Mouse (Mus musculus): ENCODE results near the gene Msi1.

The Msi1 gene

DNA sequence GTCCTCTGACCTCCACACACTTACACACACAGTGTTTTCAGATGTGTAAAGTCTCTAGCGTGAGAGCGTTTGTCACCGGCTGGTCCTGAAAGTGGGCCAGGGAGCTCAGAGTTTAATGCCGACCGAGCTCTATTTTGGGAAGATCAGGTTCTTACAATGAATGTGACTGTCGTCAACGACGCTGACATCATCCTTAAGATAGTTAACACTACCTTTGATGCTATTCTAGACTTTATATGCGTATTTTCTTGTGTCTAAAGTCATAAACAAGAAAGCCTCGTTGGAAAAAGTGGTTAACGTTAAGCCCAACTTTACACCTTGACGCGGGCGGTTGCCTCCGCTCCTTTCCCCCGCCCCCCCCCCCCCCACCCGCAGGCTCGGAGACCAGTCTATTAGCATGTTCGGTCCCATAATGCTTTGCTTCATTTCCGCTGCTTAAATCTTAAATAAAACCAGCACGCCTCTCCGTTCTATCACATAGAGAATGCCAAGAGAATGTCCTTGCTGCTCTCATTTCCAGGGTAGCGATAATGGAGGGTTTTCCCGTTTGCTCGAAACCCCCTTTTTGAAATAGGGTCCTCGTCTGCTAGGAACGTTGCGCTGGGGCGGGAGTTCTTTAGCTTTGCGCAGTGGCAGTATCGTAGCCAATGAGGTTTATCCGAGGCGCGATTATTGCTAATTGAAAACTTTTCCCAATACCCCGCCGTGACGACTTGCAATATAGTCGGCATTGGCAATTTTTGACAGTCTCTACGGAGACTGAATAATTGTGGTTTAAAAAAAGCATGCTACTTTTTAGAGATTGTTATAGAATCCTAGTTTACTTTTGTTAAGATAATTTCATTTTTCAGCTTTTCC, 59.7 kb downstream of the Msi1 start:
- no peak for TF ChIP-seq GATA4 (IDR thresholded peaks at IDR 0.05; ENCODE audit: insufficient replicate concordance, low read length)

DNA sequence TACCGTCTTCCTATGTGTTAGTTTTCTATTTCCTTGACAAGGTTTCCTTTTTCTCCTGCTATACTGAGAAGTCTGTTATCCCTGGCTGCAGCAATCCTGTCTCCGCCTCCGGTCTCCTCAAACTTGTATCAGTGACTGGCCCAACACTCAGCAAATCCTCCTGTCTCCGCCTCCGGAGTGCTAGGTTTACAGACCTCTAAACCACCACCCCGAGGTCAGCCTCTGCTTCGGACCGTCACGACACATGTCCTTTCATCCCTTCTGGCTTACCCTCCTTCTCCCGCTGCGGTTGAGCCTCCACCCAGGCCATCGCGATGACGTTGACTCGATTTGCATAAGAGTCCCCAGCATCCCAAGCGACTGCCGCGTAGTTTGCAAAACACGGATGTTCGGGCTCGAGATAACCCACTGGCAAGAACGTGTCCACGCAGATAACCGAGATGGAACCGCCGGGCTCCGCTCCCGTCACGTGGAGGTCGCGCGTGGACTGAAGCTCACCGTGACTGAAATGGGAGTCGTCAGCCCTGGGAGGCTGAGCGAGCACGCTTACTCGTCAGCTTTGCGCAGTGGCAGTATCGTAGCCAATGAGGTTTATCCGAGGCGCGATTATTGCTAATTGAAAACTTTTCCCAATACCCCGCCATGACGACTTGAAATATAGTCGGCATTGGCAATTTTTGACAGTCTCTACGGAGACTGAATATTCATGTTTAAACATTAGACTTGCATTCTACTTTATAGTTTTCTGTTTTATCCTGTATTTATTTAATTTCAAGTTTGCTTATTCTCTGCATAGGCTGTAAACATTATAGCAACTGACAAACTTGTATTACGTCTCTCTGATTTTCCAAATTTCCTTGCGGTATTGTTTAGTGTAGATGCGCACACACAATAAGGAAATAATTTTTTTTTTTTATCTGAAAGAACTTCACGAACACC, 60.6 kb downstream of the Msi1 start:
- peak; percentile 45; the same call in 1 of the 2 replicates for TF ChIP-seq GATA4 (IDR thresholded peaks at IDR 0.05; ENCODE audit: insufficient replicate concordance, low read length)

DNA sequence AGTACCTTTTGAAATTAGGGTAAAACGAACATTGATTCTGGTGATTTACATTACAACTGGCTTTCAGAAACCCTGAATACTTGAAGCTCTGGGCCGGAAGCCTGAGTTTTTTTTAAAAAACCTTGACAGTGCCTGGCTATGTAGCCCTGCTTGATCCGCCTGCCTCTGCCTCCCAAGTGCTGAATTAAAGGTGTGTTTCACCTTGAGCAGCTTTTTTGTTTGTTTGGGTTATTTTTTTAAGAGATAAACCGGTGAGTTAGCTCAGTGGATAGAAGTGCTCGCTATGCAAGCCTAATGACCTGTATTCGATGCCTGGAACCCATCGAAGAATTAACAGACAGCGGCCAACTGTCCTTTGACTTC, 61.2 kb downstream of the Msi1 start:
- TF ChIP-seq GATA4 (IDR thresholded peaks at IDR 0.05; ENCODE audit: insufficient replicate concordance, low read length), result no peak

DNA sequence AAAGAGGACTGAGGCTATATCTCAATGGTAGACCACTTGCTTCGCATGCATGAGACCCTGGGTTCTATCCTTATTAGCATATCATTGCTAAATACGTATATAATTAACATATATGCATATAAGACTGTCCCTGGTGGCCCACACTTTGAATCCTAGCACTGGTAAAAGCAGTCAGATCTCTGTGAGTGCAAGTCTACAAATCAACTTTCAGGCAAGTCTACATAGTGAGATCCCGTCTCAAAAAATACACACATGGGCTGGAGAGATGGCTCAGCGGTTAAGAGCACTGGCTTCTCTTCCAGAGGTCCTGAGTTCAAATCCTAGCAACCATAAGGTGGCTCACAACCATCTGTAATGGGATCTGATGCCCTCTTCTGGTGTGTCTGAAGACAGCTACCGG, 61.7 kb downstream of the Msi1 start:
- no peak for TF ChIP-seq GATA4 (IDR thresholded peaks at IDR 0.05; ENCODE audit: insufficient replicate concordance, low read length)

DNA sequence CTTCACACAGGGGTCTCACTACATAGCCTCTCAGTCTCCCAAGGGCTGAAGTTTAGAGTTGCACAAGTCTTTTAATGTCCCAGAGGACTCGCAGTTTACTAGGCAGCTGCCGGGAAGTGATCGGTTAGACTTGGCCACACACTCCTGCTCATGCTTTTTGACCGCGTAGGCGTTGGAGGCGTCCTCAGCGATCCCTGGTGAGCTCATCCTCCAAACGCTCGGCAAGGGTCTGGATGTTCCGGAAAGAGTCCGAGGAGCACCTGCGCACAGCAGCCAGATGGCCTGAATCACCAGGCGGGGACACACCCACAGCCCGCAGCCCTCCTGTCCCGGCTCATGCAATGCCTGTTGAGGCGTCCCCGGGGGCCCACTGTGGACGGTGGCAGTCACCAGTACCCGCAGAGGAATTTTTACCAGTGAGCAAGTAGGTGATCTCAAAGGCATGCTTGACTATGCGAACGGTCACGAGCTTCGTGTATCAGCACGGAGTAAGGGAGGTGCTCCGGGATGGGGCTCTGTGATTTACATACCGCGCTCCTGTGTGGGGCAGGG, 62.4 kb downstream of the Msi1 start:
- TF ChIP-seq GATA4 (IDR thresholded peaks at IDR 0.05; ENCODE audit: insufficient replicate concordance, low read length), result no peak

DNA sequence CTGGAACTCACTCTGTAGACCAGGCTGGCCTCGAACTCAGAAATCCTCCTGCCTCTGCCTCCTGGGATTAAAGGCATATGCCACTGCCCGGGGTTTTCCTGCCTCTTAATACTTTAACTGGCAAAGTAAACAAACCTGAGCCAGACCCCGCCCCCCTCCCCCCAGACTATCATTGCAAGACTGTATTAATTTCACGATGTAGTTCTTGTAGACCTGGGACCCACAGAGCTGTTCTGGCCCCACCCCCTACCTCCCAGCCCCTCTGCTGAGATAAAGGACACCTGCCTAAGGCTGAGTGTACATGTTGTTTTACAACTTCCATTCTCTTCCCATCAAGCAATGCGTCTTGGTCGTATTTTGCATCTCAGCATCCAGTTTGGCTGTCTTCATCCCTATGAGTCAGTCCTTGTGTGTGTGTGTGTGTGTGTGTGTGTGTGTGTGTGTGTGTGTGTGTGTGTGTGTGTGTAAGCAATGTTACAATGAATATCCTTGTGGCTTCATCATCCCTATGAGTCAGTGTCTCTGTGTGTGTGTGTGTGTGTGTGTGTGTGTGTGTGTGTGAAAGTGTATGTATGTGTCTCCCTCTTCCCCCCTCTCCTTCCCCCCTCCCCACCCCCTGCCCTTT, 63.4 kb downstream of the Msi1 start:
- TF ChIP-seq GATA4 (IDR thresholded peaks at IDR 0.05; ENCODE audit: insufficient replicate concordance, low read length), result no peak

DNA sequence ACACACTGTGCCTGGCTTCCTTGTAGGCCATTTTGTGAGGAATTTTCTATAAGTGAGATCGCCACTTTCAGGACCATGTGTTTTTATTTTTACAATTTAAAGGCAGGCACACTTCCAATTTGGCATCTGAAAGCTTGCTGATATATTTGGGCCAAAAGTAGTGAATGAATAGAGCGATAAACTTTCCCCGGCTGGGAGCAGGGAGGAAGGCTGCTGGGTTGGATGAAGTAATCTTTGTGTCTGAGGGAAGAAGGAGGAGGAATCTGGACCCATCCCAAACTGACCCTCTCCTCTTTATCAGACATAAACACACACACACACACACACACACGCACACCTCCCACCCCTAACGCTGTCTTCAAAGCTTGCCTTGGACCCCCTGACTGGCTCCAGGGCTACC, 64.0 kb downstream of the Msi1 start:
- no peak for TF ChIP-seq GATA4 (IDR thresholded peaks at IDR 0.05; ENCODE audit: insufficient replicate concordance, low read length)

DNA sequence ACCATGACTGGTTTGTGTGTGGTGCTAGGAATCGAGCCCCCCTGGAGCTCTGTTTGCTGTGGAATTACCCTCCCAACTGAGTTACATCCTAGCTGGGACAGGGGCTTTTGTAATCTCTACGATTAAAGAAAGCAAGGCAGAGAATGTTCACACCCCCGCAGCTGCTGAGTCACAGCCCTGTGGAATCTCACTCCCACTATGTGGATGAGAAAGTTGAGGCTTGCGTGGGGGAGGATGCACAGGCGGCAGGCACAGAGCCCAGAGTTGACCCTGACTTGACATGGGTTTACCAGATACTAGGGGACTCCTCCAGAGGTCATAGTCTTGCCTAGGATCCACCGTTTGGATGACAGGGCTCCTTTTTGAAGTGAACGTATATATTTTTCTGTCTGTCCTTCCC, 67.6 kb downstream of the Msi1 start:
- no peak for TF ChIP-seq GATA4 (IDR thresholded peaks at IDR 0.05; ENCODE audit: insufficient replicate concordance, low read length)

DNA sequence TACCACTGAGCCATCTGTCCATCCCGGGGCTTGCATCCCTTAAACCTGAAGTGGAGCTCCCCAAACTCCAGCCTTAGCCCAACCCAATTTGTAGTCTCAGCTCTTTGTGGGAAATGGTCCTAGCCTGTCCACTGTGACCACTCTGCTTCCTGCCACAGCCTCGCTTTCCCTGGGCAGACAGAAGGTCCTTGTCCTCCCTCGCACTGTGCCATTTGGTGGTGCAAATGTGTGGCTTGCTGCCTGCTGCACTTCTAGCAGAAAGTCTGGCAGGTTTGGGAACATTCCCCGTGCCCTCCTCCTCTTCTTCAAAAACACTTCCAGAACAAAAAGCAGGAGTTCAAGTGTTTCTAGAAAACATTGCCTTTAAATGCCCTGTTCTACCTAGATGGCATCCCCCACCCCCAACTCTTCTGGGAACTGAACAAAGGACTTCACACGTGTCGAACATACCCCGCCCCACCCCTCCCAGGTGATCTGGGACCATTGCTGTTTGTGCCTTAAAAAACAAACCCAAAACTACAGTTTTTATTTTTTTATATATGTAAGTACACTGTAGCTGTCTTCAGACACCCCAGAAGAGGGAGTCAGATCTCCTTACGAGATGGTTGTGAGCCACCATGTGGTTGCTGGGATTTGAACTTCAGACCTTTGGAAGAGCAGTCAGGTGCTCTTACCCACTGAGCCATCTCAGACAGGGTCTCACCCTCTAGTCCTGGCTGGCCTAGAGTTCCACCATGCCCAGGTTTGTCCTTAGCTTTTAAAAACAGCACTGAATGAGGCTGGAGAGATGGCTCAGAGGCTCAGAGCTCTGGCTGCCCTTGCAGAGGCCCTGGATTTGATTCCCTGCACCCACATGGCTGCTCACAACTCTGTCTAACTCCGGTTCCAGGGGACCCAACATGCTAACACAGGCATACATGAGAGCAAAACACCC, 69.2 kb downstream of the Msi1 start:
- no peak for TF ChIP-seq GATA4 (IDR thresholded peaks at IDR 0.05; ENCODE audit: insufficient replicate concordance, low read length)

DNA sequence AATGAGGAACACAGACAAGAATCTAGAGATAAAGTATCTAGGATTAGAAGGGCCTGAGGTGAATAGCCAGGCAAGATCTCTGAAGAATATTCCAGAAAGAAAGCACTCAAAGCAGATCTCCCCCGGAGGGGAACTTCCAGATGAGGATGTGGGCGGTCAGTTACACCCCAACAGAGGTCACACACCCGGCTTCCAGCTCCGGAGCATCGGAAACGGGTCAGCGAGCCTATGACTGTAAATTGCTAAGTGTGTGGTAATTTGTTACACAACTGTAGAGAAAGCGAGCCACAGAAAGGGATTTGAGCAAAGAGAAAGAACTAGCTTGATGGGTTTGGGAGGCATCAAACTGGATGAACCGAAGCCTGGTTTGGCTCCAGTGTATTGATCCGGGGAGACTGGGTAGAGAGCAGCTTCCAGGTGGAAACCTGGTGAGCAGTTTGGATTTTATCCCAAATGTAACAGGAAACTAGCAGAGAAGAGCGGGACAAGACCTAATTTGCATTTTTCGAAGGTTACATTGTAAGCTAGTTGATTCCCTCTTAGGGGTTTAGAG, 71.1 kb downstream of the Msi1 start:
- TF ChIP-seq GATA4 (IDR thresholded peaks at IDR 0.05; ENCODE audit: insufficient replicate concordance, low read length), result no peak

DNA sequence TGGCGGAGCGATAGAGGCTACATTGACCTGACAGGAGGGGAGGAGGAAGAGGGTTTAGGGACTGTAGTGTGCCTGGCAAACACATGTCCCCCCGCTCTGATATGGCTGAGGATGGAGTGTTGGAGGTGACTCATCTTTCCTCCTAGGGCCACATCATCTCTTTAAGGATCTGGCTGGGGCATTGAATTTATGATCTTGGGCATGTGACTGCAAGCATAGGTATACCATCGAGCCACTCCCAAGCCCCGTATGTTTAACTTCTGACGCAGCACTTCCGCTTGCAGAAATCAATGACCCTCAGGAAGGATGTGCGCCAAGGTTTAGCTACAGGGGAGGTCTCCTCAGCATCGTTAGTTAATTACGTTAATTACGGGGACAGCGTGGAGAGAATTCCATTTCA, 73.6 kb downstream of the Msi1 start:
- TF ChIP-seq GATA4 (IDR thresholded peaks at IDR 0.05; ENCODE audit: insufficient replicate concordance, low read length), result no peak
